ENCODE assay signal across 9 mouse cellular contexts in genomic region chrX:134319153-134319932, GRCm38 (mm10). TPM values are rescaled to one million over a fixed set of nuclear protein-coding genes. Genes with fewer than 3 reads are reported as not detected.
DNase-seq lines count a peak whose midpoint lies in the region; TF ChIP-seq lines count a peak whose summit lies in the region.
"Had no signal": no experiment of that assay in that cellular context is flagged by ENCODE, and none has a peak within 500 bp of the region (broad histone marks: within the 10 kb centered on the region; RNA-seq: fewer than 3 reads in every experiment).

No protein-coding gene starts in this region.

- peak; percentile 39 for DNase-seq in adrenal gland, postnatal 10 days
- no peak for DNase-seq in adrenal gland, adult 8-10 months
- DNase-seq in left cerebral cortex, adult 2 months (ENCODE audit: extremely low spot score in 1 of 2, low spot score in 2 of 2), result no peak
- no peak for DNase-seq in left cerebral cortex, postnatal 36 days (ENCODE audit: low spot score in 2 of 2)
- peak; percentile 19 for DNase-seq in T-cell, adult 2 months (ENCODE audit: low spot score)
- DNase-seq in kidney, postnatal 36 days, result peak; percentile 24 to 72
- DNase-seq in thymus, postnatal 14 days, result peak; percentile 64
- no peak for DNase-seq in cerebellum, adult 9-11 months

- no peak overlapping the region for H3K27ac ChIP-seq in left cerebral cortex, adult 2 months
- H3K27ac ChIP-seq: embryonic facial prominence, embryonic 12.5 days had no signal

- no peak overlapping the region for H3K4me3 ChIP-seq in left cerebral cortex, adult 2 months
- H3K4me3 ChIP-seq: embryonic facial prominence, embryonic 12.5 days had no signal

- TF ChIP-seq CTCF in left cerebral cortex, adult 2 months (IDR thresholded peaks at IDR 0.05), result peak; percentile 51

- intact Hi-C loops in left cerebral cortex, adult 2 months (cut with DNase I), result loop anchor here (2.0 kb wide), 1 partner anchor 189 kb away; no protein-coding TSS in a partner anchor
- intact Hi-C loops in left cerebral cortex, postnatal 36 days (cut with DNase I), result no loop called here

RNA-seq across cellular contexts. Expression of gene Cenpi, which starts 11.5 kb away (rescaled TPM):
- total RNA-seq in adrenal gland, postnatal 10 days (2021), result 1 to 10 TPM; 4.8 to 8.3 TPM
- total RNA-seq in adrenal gland, adult 8-10 months (2022), result 1 to 10 TPM; 1.3 to 4.3 (median 3.9) TPM
- total RNA-seq in left cerebral cortex, adult 2 months (2021), result 1 to 10 TPM in 1 of 2 experiments, under 1 TPM in 1; 0.26 to 1.0 TPM
- under 1 TPM; 0.11 to 0.25 TPM for total RNA-seq in left cerebral cortex, postnatal 36 days (2021)

RNA-seq across cellular contexts. Expression of gene Tmem35a, which starts 24.3 kb away (rescaled TPM):
- 100 to 1,000 TPM in 1 of 2 experiments, 10 to 100 TPM in 1; 71.2 to 120 TPM for total RNA-seq in adrenal gland, postnatal 10 days (2021)
- 100 to 1,000 TPM; 397 to 535 (median 497) TPM for total RNA-seq in adrenal gland, adult 8-10 months (2022)
- total RNA-seq in left cerebral cortex, adult 2 months (2021), result 10 to 100 TPM; 58.2 to 65.8 TPM
- total RNA-seq in left cerebral cortex, postnatal 36 days (2021), result 10 to 100 TPM; 54.4 to 65.1 TPM

RNA-seq across cellular contexts. Expression of gene Trmt2b, which starts 42.6 kb away (rescaled TPM):
- total RNA-seq in adrenal gland, postnatal 10 days (2021), result 10 to 100 TPM; 31.2 to 35.7 TPM
- total RNA-seq in adrenal gland, adult 8-10 months (2022), result 10 to 100 TPM; 40.1 to 63.5 (median 55.3) TPM
- 10 to 100 TPM in 1 of 2 experiments, 1 to 10 TPM in 1; 7.4 to 10.9 TPM for total RNA-seq in left cerebral cortex, adult 2 months (2021)
- total RNA-seq in left cerebral cortex, postnatal 36 days (2021), result 1 to 10 TPM; 8.1 to 8.7 TPM

Comparison
In these comparisons a context has a peak if more than half of its experiments do, and no peak if none do; other contexts are left out.
1. DNase-seq: peak in adrenal gland, postnatal 10 days (single experiment), T-cell, adult 2 months (single experiment), kidney, postnatal 36 days (2 of 2) and thymus, postnatal 14 days (single experiment); none in adrenal gland, adult 8-10 months (single experiment), left cerebral cortex, adult 2 months (0 of 2), left cerebral cortex, postnatal 36 days (0 of 2) and cerebellum, adult 9-11 months (single experiment).